Mouse (Mus musculus) ovary, postnatal 10 days (tissue): ENCODE measurements around the gene Cd79a.
"Not testable (repeated sequence)": the region's sequence is repeated elsewhere in the genome, so short reads cannot be mapped to it uniquely, and the experiment has no call there.

Experiments
- DNase-seq: peaks from one replicate; pipeline ENCODE4 v3.0.0; 2022; ENCODE audit warnings: low spot score

Gene Cd79a

GRCm38 (mm10) chr7:24885468-24886307 lies 11.5 kb upstream of the Cd79a start:
- DNase-seq: no peak

DNA sequence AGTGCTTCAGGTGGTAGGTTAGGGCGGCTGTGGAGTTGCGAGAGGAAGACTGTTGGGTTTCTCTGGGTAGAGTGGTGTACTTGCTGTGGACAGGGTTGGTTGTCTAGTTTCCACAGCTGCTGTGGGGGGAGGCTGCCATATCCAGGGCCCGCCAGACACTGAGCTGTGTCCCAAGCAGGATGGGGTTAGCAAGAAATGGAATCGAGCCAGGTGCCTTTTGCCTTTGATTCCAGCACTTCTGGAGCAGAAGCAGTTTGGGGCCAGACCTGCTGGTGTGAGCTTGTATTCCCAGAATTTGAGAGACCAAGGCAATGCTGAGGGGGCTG lies 10.9 kb upstream of the Cd79a start:
- no peak for DNase-seq

DNA sequence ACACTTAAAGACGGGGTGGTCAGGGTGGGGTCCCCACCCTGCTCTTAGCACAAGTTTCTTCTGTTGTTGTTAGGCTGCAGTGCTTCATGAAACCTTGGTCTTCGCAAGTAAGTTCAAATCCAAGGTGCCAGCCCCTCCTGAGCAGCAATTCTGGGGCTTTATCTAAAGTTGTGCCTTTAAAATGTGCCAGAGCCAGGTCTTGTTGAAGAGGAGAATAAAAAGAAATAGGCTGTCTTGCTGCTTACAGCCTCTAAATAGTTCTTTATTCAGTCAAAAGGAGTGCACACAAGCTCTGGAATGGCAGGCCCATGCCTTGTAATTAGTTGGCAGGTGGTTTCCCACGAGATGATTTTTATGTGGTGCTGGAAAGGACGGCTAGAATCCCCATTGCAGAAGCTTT lies 10.1 kb upstream of the Cd79a start:
- no peak for DNase-seq

- no peak for DNase-seq
These were observed 7.6 kb upstream of the Cd79a start for GRCm38 (mm10) chr7:24889431-24890220.

GRCm38 (mm10) chr7:24890281-24891216 lies 6.6 kb upstream of the Cd79a start:
- peak; percentile 38 for DNase-seq

- DNase-seq: no peak
These were observed 5.7 kb upstream of the Cd79a start for GRCm38 (mm10) chr7:24891241-24892124.

DNA sequence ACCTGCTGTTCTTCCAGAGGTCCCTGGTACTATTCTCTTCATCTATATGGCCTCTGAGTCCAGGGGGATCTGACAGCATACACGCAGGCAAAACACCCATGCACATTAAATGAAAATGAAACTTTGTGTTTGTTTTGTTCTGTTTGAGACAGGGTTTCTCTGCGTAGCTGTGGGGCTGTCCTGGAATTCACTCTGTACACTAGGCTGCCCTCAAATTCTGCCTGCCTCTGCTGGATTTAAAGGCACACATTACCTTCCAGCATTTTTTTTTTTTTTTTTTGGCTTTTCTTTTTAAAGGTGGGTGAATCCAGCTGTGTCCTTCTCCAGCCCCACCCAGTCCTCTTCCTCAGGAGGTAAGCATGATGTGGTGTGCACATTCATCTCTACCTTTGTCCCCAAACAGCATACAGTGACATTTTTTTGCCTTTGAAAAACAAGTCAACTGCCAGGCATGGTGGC lies 5.0 kb upstream of the Cd79a start:
- DNase-seq: no peak

- DNase-seq: not testable (repeated sequence)
These were observed 1.4 kb upstream of the Cd79a start for GRCm38 (mm10) chr7:24895749-24896148.

GRCm38 (mm10) chr7:24896269-24896668 lies 912 bp upstream of the Cd79a start:
- no peak for DNase-seq

GRCm38 (mm10) chr7:24897959-24898358 lies 778 bp downstream of the Cd79a start:
- DNase-seq: no peak

- no peak for DNase-seq
These were observed 3.9 kb downstream of the Cd79a start for GRCm38 (mm10) chr7:24901114-24901513.

- DNase-seq: no peak
These were observed 4.7 kb downstream of the Cd79a start for GRCm38 (mm10) chr7:24901842-24902241.

DNA sequence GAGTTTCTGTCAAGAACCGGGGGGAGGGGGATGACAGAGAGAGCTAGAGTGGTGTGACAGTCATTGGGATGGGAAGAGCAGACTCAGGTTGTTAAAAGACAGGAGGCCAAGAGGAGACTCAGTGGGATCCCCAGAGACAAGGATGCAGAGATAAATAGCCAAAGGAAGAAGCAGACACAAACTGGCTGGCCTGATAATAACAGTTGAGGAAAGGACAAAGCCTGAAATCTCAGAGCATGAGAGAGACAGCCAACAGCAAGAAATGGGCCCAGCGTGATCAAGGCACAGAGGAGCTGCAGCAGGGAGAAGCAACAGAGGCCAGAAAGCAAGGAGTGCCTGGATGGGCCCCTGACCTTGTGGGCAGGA lies 5.1 kb downstream of the Cd79a start:
- no peak for DNase-seq

- DNase-seq: peak; percentile 52
These were observed 5.7 kb downstream of the Cd79a start, which contains the start of gene Arhgef1 for GRCm38 (mm10) chr7:24902630-24903443. TSS of gene Arhgef1 (plus strand) at chr7:24902912.

DNA sequence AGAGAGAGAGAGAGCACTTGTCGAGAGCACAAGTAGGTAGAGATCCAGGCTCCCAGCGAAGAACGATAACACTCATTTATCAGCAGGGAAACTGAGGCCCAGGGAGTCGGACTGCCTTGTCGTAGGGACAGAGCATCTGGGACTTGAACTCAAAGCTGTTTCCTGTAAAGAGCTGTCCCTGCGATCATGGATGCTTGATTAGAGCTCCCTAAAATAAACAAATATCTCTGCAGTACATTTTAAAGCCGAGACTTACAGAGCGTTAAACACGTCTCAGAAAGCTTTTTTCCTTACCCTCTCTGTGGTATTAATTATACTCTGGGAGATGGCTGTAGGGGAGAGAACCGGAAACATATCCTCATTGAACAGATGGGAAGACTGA lies 6.3 kb downstream of the Cd79a start:
- no peak for DNase-seq

- DNase-seq: peak; percentile 82
These were observed 6.9 kb downstream of the Cd79a start for GRCm38 (mm10) chr7:24904070-24904483.

- no peak for DNase-seq
These were observed 7.8 kb downstream of the Cd79a start for GRCm38 (mm10) chr7:24904936-24905335.

- no peak for DNase-seq
These were observed 9.4 kb downstream of the Cd79a start for GRCm38 (mm10) chr7:24906551-24906950.

- DNase-seq: no peak
These were observed 10.1 kb downstream of the Cd79a start for GRCm38 (mm10) chr7:24907211-24907748.

DNA sequence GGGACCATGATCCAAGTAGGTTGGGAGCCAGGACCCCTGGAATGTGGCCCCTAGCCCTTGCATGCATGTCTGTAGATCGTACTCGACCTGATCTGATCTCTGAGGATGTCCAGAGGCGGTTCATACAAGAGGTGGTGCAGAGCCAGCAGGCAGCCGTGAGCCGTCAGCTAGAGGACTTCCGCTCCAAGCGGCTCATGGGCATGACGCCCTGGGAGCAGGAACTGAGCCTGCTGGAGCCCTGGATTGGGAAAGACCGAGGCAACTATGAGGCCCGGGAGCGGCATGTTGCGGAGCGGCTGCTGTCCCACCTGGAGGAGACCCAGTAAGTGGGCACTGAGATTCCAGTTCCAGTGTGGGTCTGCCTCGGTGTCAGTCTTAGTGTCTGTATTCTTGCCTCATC lies 15.3 kb downstream of the Cd79a start:
- no peak for DNase-seq
